Mouse (Mus musculus): ENCODE data around the gene Dnah11. TPM values are rescaled to one million over a fixed set of nuclear protein-coding genes. Genes with fewer than 3 reads are reported as not detected.

The Dnah11 gene
- total RNA-seq, 2 experiments from 2014 or later, result 1.9 to 2.1 TPM

Other genes starting within 250 kb of the Dnah11 start
- 10 to 100 TPM; 27.4 to 28.0 TPM for gene Sp4, start 102.4 kb upstream of the Dnah11 start, total RNA-seq (2021)

Data from layer of hippocampus, postnatal 25 days (tissue).